Mouse (Mus musculus) ES-Bruce4 (cell line): ENCODE measurements around the gene Gm9732. TPM values are rescaled to one million over a fixed set of nuclear protein-coding genes. Genes with fewer than 3 reads are reported as not detected.
"Not testable (repeated sequence)": the region's sequence is repeated elsewhere in the genome, so short reads cannot be mapped to it uniquely, and the experiment has no call there.

Experiments used
- H3K27ac ChIP-seq: 2 replicates; pipeline ENCODE4 v1.5.1; 2012; ENCODE audit warnings: low read length, inconsistent platforms; ENCODE audit not compliant: insufficient read depth
- H3K27me3 ChIP-seq: 2 replicates; pipeline ENCODE4 v1.6.1; 2012; ENCODE audit warnings: mild to moderate bottlenecking, low read length, inconsistent platforms; ENCODE audit not compliant: control insufficient read depth, poor library complexity, insufficient read depth, severe bottlenecking
- H3K36me3 ChIP-seq: 2 replicates; pipeline ENCODE4 v1.6.1; 2012; ENCODE audit warnings: inconsistent platforms, mild to moderate bottlenecking, low read length, moderate library complexity; ENCODE audit not compliant: control insufficient read depth, poor library complexity, insufficient read depth, severe bottlenecking
- H3K4me1 ChIP-seq: one replicate; pipeline ENCODE4 v1.8.1; 2011; ENCODE audit warnings: low read length; ENCODE audit not compliant: control insufficient read depth, insufficient read depth
- H3K4me3 ChIP-seq: 2 replicates; pipeline ENCODE4 v1.5.1; 2011; ENCODE audit warnings: low read depth, mild to moderate bottlenecking, low read length
- H3K9ac ChIP-seq: 2 replicates; pipeline ENCODE4 v1.6.1; 2012; ENCODE audit warnings: low read depth, mild to moderate bottlenecking, inconsistent platforms; ENCODE audit not compliant: poor library complexity, severe bottlenecking
- H3K9me3 ChIP-seq: replicated peaks from 2 replicates; pipeline ENCODE4 v1.6.1; 2012; ENCODE audit warnings: mild to moderate bottlenecking, low read length, inconsistent platforms; ENCODE audit not compliant: control insufficient read depth, poor library complexity, insufficient read depth, severe bottlenecking
- polyA plus RNA-seq: library from polyadenylated mRNA; stranded (reverse); fragments of >200 nt; gene quantifications from 2 replicates; pipeline ENCODE4 v1.2.4, GENCODE M21; 2011; ENCODE audit warnings: low read depth; ENCODE audit not compliant: missing spikeins, insufficient read depth, insufficient read length

The Gm9732 gene
- 0.60 and 0.82 TPM in 2 replicates for polyA plus RNA-seq

- H3K36me3 ChIP-seq, H3K9ac ChIP-seq, H3K4me3 ChIP-seq, H3K4me1 ChIP-seq, H3K27ac ChIP-seq, H3K9me3 ChIP-seq, H3K27me3 ChIP-seq: not testable (repeated sequence)
Measured at GRCm38 (mm10) chr14:43274986-43275511, at the start of gene Gm9732. TSS of gene Gm9732 (plus strand) at chr14:43275036.

DNA sequence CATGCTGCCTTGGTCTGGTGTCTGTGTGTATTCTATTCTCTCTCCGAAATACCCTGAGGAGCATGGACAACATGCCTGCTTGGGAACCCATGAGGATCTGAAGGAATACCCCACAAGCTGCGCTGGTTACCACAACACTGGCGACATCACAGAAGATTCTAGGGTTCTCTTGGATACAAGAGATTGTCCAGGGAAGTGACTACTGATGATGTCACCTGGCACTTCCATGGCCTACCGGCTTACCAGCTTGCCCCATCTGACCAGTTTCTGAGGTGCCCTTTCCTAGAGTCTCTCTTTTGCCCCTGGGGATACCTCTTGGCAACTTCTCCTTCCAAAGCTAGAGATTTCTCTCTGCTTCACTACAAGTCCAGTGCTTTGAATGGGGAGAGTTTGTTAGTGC lies 39.6 kb upstream of the Gm9732 start, which contains the start of gene Gm8122:
Gm8122 (minus strand) TSS at position 101 of the 400 bp plus-strand sequence.
- not testable (repeated sequence) for H3K9ac ChIP-seq, H3K4me1 ChIP-seq, H3K9me3 ChIP-seq, H3K27ac ChIP-seq, H3K27me3 ChIP-seq, H3K4me3 ChIP-seq, H3K36me3 ChIP-seq

DNA sequence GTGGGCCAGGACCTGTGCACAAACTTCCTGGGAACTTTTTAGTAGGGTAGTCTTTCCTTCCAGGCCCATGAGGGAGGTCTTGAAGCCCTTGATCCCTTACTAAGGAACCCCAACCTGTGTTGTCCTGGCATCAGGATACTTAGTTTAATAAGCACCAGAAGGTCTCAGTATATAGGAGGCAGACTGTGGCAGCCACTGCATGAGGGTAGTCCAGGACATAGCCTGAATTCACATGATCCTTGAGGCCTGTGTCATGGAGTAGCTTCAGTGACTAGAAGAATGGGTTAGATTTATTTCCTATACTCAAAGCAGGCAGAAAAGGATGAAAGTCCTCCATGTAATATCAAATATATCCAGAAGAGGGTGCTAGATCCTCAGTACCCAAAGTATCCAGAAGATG lies 37.1 kb upstream of the Gm9732 start:
- H3K4me1 ChIP-seq, H3K4me3 ChIP-seq, H3K9ac ChIP-seq, H3K36me3 ChIP-seq, H3K27me3 ChIP-seq, H3K27ac ChIP-seq, H3K9me3 ChIP-seq: not testable (repeated sequence)

- H3K27me3 ChIP-seq, H3K9ac ChIP-seq, H3K9me3 ChIP-seq, H3K4me1 ChIP-seq, H3K27ac ChIP-seq, H3K4me3 ChIP-seq, H3K36me3 ChIP-seq: not testable (repeated sequence)
Measured at GRCm38 (mm10) chr14:43249611-43250170, 25.1 kb upstream of the Gm9732 start.

DNA sequence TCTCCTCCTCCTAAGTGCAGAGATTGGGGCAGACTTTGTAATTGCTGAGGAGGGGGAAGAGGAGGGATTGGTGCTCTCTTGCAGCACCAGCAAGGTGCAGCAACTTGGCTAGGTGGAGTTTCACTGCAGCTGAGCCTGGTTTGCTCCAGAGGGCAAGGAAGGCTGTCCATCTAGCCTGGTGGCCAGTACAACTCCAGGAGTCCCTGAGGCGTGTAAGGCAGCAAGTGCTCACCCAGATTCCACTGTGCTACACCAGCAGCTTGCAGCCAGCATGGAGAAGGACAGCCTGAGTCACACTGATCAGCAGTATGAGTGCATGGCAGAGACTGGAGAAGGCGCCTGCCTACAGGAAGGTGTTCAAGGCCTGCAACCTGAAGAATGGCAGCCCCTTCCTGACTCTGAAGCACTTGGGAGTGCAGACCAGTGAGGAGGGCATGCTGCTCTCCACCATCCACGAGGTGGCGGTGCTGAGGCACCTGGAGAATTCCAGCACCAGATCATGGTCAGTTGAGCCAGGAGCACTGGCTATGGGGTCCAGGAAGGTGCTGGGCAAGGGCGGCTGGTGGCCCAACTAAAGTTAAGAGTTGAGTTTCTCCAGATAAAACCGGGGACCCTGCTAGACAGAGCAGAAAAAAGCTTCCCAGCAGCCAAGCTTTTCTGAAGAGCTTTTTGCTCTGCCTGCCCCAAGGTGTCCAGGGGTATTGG lies 24.1 kb upstream of the Gm9732 start:
- H3K4me1 ChIP-seq, H3K9ac ChIP-seq, H3K9me3 ChIP-seq, H3K4me3 ChIP-seq, H3K36me3 ChIP-seq, H3K27ac ChIP-seq, H3K27me3 ChIP-seq: not testable (repeated sequence)

DNA sequence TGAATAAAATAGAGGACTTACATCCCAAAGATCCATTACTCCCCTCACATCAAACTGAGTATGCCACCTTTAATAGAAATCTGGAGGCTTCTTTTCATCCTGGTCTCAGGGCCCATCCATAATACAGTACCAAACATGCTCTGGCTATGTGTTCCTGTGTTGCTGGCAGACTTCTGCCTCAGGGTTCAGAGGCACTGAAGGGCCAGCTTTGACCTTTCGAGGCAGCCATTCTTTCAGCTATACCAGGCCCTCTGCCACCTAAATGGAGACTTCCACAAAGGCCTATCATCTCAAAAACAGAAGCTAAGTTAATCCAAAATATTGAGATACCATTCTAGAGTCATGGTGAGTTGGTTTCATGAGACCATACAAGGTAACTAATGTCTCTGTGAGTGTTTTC lies 18.3 kb upstream of the Gm9732 start:
- not testable (repeated sequence) for H3K4me3 ChIP-seq, H3K4me1 ChIP-seq, H3K9me3 ChIP-seq, H3K27ac ChIP-seq, H3K9ac ChIP-seq, H3K36me3 ChIP-seq, H3K27me3 ChIP-seq

DNA sequence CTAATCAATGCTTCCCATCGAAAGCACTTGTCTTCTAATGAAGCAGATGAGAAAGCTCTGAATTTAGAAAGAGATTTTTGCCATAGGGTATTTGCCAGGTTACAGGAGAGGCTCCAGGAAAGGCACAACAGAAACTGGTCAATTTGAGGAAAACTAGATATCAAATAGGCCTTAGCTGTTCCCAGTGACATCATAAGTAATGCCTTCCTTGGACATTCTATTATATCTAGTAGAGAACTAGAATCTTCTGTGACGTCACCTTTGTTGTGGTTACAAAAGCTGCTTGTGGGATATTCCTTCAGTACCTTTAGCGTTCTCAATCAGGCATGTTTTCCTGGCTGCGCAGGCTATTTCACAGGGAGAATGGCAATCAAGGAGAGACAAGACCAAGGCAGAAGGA lies 16.5 kb upstream of the Gm9732 start, which contains the start of gene Gm8126:
Gm8126 (plus strand) TSS at position 301 of the 400 bp plus-strand sequence.
- H3K4me3 ChIP-seq, H3K9me3 ChIP-seq, H3K27me3 ChIP-seq, H3K36me3 ChIP-seq, H3K27ac ChIP-seq, H3K9ac ChIP-seq, H3K4me1 ChIP-seq: not testable (repeated sequence)

- not testable (repeated sequence) for H3K9ac ChIP-seq, H3K27ac ChIP-seq, H3K27me3 ChIP-seq, H3K36me3 ChIP-seq, H3K4me1 ChIP-seq, H3K4me3 ChIP-seq, H3K9me3 ChIP-seq
Measured at GRCm38 (mm10) chr14:43263421-43263820, 11.4 kb upstream of the Gm9732 start.

- H3K4me1 ChIP-seq, H3K9ac ChIP-seq, H3K27ac ChIP-seq, H3K27me3 ChIP-seq, H3K9me3 ChIP-seq, H3K36me3 ChIP-seq, H3K4me3 ChIP-seq: not testable (repeated sequence)
Measured at GRCm38 (mm10) chr14:43268521-43269084, 6.2 kb upstream of the Gm9732 start.
